Mouse (Mus musculus): ENCODE data around the gene Slc16a3. TPM values are rescaled to one million over a fixed set of nuclear protein-coding genes. Genes with fewer than 3 reads are reported as not detected.

Slc16a3 gene
- polyA plus RNA-seq, 1 experiment from 2014 or later: 289 TPM

DNA sequence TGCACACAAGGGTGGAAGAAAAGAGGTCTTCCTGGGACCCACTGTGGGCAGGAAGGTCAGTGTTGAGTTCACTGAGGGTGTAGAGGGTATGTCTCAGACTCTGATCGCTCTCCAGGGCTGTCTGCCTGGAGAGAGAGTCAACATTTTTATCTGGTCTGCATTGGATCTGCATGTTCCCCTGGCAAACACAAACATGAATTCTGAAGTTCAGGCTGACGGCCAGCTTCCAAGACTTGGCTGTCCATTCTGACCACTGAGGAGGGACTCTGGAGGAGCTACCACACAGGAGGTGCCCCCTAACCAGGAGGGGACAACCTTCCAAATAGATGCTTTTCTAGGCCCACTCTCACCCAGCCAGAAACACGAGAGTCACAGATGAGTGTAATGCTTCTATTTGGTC, 43.5 kb downstream of the Slc16a3 start:
- Histone ChIP-seq H3K36me3 (peaks cover 17% of the 10 kb centered on the region), H3K4me3 (peak overlapping the region; percentile 92), H3K4me2 (peak overlapping the region; percentile 95), H3K4me1 (replicated peaks) (peaks cover 64% of the 10 kb centered on the region), H3K27ac (ENCODE audit: poor library complexity, severe bottlenecking) (peak overlapping the region; percentile 97), H3K9me3 (replicated peaks) (no peaks in the 10 kb centered on the region), H3K27me3 (replicated peaks) (no peaks in the 10 kb centered on the region), H3K9ac (peak overlapping the region; percentile 71)
- ATAC-seq (ENCODE audit: insufficient number of reproducible peaks, low FRiP score): no peak
- 61% methylated on average over 3 of the region's 3 CpGs for WGBS

DNA sequence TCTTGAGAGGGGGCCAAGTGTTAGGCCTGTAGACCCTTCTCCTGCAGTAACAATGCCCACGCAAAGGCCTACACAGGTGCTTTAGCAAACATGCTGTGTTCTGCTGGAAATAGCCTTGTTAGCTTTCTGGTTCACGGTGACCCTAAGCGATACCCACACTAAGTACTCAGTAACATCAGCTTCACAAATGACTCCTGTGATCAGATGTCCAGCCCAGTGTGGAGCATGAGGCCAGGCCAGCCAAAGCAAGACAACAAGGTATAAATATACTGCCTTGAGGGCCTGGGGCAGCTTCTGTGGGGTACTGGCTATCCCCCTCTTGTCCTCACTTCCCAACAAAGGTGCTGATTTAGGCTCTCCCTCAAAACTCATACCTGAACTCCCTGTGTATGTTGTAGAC, 44.8 kb downstream of the Slc16a3 start:
- Histone ChIP-seq H3K27ac (ENCODE audit: poor library complexity, severe bottlenecking) (no peak overlapping the region), H3K9me3 (replicated peaks) (no peaks in the 10 kb centered on the region), H3K4me2 (no peak overlapping the region), H3K36me3 (0 out of 2 replicates have a peak, but pooled peaks cover 12% of the 10 kb centered on the region), H3K4me1 (replicated peaks) (peaks cover 52% of the 10 kb centered on the region), H3K4me3 (no peak overlapping the region), H3K9ac (no peak overlapping the region), H3K27me3 (replicated peaks) (no peaks in the 10 kb centered on the region)
- WGBS: over 99% methylated on average over 3 of the region's 3 CpGs
- ATAC-seq (ENCODE audit: insufficient number of reproducible peaks, low FRiP score): no peak

DNA sequence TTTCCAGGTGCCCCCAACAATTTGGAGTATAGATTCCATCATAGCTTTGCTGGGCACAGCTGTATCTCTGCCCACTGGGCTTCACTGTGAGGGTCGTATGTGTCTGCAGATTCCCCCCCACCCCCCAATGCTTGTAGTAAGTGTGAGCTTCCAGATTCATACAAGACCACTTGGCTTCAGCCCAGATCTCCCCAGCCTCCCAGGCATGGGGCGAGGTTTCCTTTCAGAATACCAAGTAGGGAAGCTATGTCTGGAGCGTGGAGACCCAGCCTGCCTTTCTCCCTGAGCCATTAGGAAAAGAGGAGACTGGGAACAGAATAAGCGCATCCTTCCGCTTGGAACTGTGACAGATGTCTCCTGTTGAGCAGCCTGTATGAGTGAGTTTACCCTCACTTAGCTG, 45.3 kb downstream of the Slc16a3 start:
- WGBS: 75% methylated on average over 5 of the region's 5 CpGs
- Histone ChIP-seq H3K9me3 (replicated peaks) (no peaks in the 10 kb centered on the region), H3K27ac (ENCODE audit: poor library complexity, severe bottlenecking) (no peak overlapping the region), H3K4me2 (no peak overlapping the region), H3K4me3 (no peak overlapping the region), H3K36me3 (0 out of 2 replicates have a peak, but pooled peaks cover 16% of the 10 kb centered on the region), H3K4me1 (replicated peaks) (peaks cover 46% of the 10 kb centered on the region), H3K9ac (no peak overlapping the region), H3K27me3 (replicated peaks) (no peaks in the 10 kb centered on the region)
- ATAC-seq (ENCODE audit: insufficient number of reproducible peaks, low FRiP score): no peak

DNA sequence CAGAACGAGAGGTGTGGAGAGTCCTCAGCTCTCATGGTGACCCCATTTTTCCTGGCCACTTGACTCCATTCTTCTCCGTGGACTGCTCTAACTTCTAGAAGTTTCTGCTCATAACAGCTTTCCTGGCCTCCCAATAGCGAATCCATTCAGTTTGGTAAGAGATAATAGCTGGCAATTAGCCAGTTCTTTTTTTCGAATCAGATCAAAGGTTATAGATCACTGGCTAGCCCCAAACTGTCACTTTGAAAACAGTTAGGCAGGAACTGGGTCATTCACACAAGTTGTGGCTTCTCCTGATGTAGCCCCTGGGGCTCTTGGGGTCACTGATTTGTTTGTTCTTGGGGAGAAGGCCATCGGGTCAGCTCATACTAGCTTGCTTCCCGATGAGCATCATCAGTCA, 46.5 kb downstream of the Slc16a3 start:
- ATAC-seq (ENCODE audit: insufficient number of reproducible peaks, low FRiP score): no peak
- Histone ChIP-seq H3K4me3 (no peak overlapping the region), H3K9ac (no peak overlapping the region), H3K4me1 (replicated peaks) (peaks cover 35% of the 10 kb centered on the region), H3K27ac (ENCODE audit: poor library complexity, severe bottlenecking) (no peak overlapping the region), H3K9me3 (replicated peaks) (no peaks in the 10 kb centered on the region), H3K27me3 (replicated peaks) (no peaks in the 10 kb centered on the region), H3K36me3 (0 out of 2 replicates have a peak, but pooled peaks cover 23% of the 10 kb centered on the region), H3K4me2 (no peak overlapping the region)
- 89% methylated on average over 6 of the region's 6 CpGs for WGBS

GRCm38 (mm10) chr11:121001966-121002365, 53.7 kb downstream of the Slc16a3 start:
- H3K4me3 ChIP-seq: no peak overlapping the region
- no peaks in the 10 kb centered on the region for H3K27me3 ChIP-seq (replicated peaks)
- 0 out of 2 replicates have a peak, but pooled peaks have one; percentile 39 for ATAC-seq (ENCODE audit: insufficient number of reproducible peaks, low FRiP score)
- no peak overlapping the region for H3K9ac ChIP-seq
- peaks cover 6% of the 10 kb centered on the region for H3K4me1 ChIP-seq (replicated peaks)
- WGBS: 58% methylated on average over 4 of the region's 4 CpGs
- H3K9me3 ChIP-seq (replicated peaks): no peaks in the 10 kb centered on the region
- H3K4me2 ChIP-seq: no peak overlapping the region
- 0 out of 2 replicates have a peak, but pooled peaks cover 12% of the 10 kb centered on the region for H3K36me3 ChIP-seq
- no peak overlapping the region for H3K27ac ChIP-seq (ENCODE audit: poor library complexity, severe bottlenecking)

DNA sequence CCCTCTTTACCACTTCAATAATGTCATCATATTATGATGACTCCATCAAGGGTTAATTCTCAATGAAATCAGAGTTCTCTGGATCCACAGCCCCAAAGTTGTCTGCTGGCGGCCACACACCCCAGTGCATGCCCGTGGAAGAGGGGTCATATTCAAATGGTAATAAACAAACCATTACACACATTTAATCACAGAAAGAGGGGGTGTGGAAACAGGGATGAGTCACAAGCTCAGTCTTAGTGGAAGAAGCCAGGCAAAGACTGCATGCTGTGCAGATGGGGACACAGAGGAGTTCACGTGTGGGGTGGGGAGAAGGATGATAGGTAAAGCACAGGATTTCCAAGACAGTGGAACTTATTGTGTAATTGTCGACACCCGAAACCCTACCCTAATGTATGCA, 56.0 kb downstream of the Slc16a3 start:
- H3K9me3 ChIP-seq (replicated peaks): no peaks in the 10 kb centered on the region
- H3K4me3 ChIP-seq: no peak overlapping the region
- WGBS: 67% methylated on average over 5 of the region's 5 CpGs
- ATAC-seq (ENCODE audit: insufficient number of reproducible peaks, low FRiP score): no peak
- H3K27me3 ChIP-seq (replicated peaks): no peaks in the 10 kb centered on the region
- no peak overlapping the region for H3K27ac ChIP-seq (ENCODE audit: poor library complexity, severe bottlenecking)
- no peak overlapping the region for H3K9ac ChIP-seq
- H3K4me2 ChIP-seq: no peak overlapping the region
- H3K4me1 ChIP-seq (replicated peaks): peaks cover 6% of the 10 kb centered on the region
- 0 out of 2 replicates have a peak, but pooled peaks cover 1% of the 10 kb centered on the region for H3K36me3 ChIP-seq

DNA sequence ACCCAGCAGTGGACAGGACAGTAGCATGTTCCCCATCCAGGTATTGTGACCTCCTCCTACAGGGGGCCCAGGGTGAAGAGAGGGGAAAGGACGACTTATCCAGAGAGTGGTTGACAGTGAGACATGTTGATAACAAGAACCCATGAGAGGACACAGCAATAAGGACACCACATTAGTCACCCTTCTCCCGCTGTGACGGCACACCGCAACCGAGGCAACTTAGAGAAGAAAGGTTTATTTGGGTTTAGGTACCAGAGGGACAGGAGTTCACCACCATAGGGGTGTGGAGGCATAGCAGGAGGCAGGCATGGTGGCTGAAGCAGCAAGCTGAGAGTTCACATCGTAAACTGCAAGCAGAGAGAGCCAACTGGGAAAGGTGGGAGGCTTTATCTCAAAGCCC, 57.9 kb downstream of the Slc16a3 start:
- Histone ChIP-seq H3K4me3 (no peak overlapping the region), H3K9me3 (replicated peaks) (no peaks in the 10 kb centered on the region), H3K27ac (ENCODE audit: poor library complexity, severe bottlenecking) (no peak overlapping the region), H3K9ac (no peak overlapping the region), H3K4me1 (replicated peaks) (peaks cover 6% of the 10 kb centered on the region), H3K27me3 (replicated peaks) (no peaks in the 10 kb centered on the region), H3K4me2 (no peak overlapping the region), H3K36me3 (no peaks in the 10 kb centered on the region)
- ATAC-seq (ENCODE audit: insufficient number of reproducible peaks, low FRiP score): no peak
- WGBS: 53% methylated on average over 6 of the region's 6 CpGs

GRCm38 (mm10) chr11:121010044-121010755, 61.9 kb downstream of the Slc16a3 start:
- Histone ChIP-seq H3K27ac (ENCODE audit: poor library complexity, severe bottlenecking) (no peak overlapping the region), H3K9ac (no peak overlapping the region), H3K4me2 (no peak overlapping the region), H3K27me3 (replicated peaks) (peaks cover 10% of the 10 kb centered on the region; the same call in 1 of the 2 replicates), H3K4me3 (no peak overlapping the region), H3K4me1 (replicated peaks) (peaks cover 6% of the 10 kb centered on the region; the same call in 1 of the 2 replicates), H3K36me3 (no peaks in the 10 kb centered on the region), H3K9me3 (replicated peaks) (no peaks in the 10 kb centered on the region)
- no peak for ATAC-seq (ENCODE audit: insufficient number of reproducible peaks, low FRiP score)
- 91% methylated on average over 3 of the region's 3 CpGs for WGBS

Other genes starting within 250 kb of the Slc16a3 start
- 117 and 119 TPM in 2 replicates for gene Cenpx, start 234.7 kb upstream of the Slc16a3 start, polyA plus RNA-seq (2016; fragmentation: Nextera tagmentation; extraction: Ambion mirVana)
- 35.2 and 37.0 TPM in 2 replicates for gene Lrrc45, start 234.6 kb upstream of the Slc16a3 start, polyA plus RNA-seq (2016; fragmentation: Nextera tagmentation; extraction: Ambion mirVana)
- gene Rac3, start 227.0 kb upstream of the Slc16a3 start, polyA plus RNA-seq (2016; fragmentation: Nextera tagmentation; extraction: Ambion mirVana): 7.6 and 8.4 TPM in 2 replicates
- 4.3 and 5.4 TPM in 2 replicates for gene Dcxr, start 221.2 kb upstream of the Slc16a3 start, polyA plus RNA-seq (2016; fragmentation: Nextera tagmentation; extraction: Ambion mirVana)
- 1.1 and 1.9 TPM in 2 replicates for gene Cbr2, start 216.4 kb upstream of the Slc16a3 start, polyA plus RNA-seq (2016; fragmentation: Nextera tagmentation; extraction: Ambion mirVana)
- gene Hmga1b, start 185.7 kb upstream of the Slc16a3 start, polyA plus RNA-seq (2016; fragmentation: Nextera tagmentation; extraction: Ambion mirVana): 3.5 and 5.3 TPM in 2 replicates
- gene Rfng, start 164.3 kb upstream of the Slc16a3 start, polyA plus RNA-seq (2016; fragmentation: Nextera tagmentation; extraction: Ambion mirVana): 23.2 and 24.9 TPM in 2 replicates
- gene Gps1, start 164.2 kb upstream of the Slc16a3 start, polyA plus RNA-seq (2016; fragmentation: Nextera tagmentation; extraction: Ambion mirVana): 139 and 140 TPM in 2 replicates
- 48.0 and 48.3 TPM in 2 replicates for gene Dus1l, start 152.1 kb upstream of the Slc16a3 start, polyA plus RNA-seq (2016; fragmentation: Nextera tagmentation; extraction: Ambion mirVana)
- 45.1 and 47.5 TPM in 2 replicates for gene Fasn, start 123.9 kb upstream of the Slc16a3 start, polyA plus RNA-seq (2016; fragmentation: Nextera tagmentation; extraction: Ambion mirVana)
- gene Ccdc57, start 15.6 kb upstream of the Slc16a3 start, polyA plus RNA-seq (2016; fragmentation: Nextera tagmentation; extraction: Ambion mirVana): 4.7 and 4.9 TPM in 2 replicates
- 94.7 and 95.4 TPM in 2 replicates for gene Csnk1d, start 42.9 kb downstream of the Slc16a3 start, polyA plus RNA-seq (2016; fragmentation: Nextera tagmentation; extraction: Ambion mirVana)
- not detected in 2 replicates for gene Cd7, start 90.9 kb downstream of the Slc16a3 start, polyA plus RNA-seq (2016; fragmentation: Nextera tagmentation; extraction: Ambion mirVana)
- not detected in 2 replicates for gene Sectm1b, start 115.1 kb downstream of the Slc16a3 start, polyA plus RNA-seq (2016; fragmentation: Nextera tagmentation; extraction: Ambion mirVana)
- not detected in 2 replicates for gene Sectm1a, start 132.7 kb downstream of the Slc16a3 start, polyA plus RNA-seq (2016; fragmentation: Nextera tagmentation; extraction: Ambion mirVana)
- gene Tex19.2, start 170.2 kb downstream of the Slc16a3 start, polyA plus RNA-seq (2016; fragmentation: Nextera tagmentation; extraction: Ambion mirVana): not detected in 2 replicates
- 0.15 and 0.54 TPM in 2 replicates for gene Tex19.1, start 197.7 kb downstream of the Slc16a3 start, polyA plus RNA-seq (2016; fragmentation: Nextera tagmentation; extraction: Ambion mirVana)
- not detected in 2 replicates for gene Uts2r, start 211.8 kb downstream of the Slc16a3 start, polyA plus RNA-seq (2016; fragmentation: Nextera tagmentation; extraction: Ambion mirVana)

Measured in heart, embryonic 12.5 days (tissue).